Mouse (Mus musculus) lung, embryonic 14.5 days (tissue): ENCODE measurements around the gene Speer4a. TPM values are rescaled to one million over a fixed set of nuclear protein-coding genes. Genes with fewer than 3 reads are reported as not detected.
"Not testable (repeated sequence)": the region's sequence is repeated elsewhere in the genome, so short reads cannot be mapped to it uniquely, and the experiment has no call there.

Source experiments
- ATAC-seq: fragments of 200-750 bp; cut with Nextera tagmentation; 2 replicates; pipeline ENCODE4 v1.8.0; 2017; ENCODE audit warnings: mild to moderate bottlenecking, moderate TSS enrichment, moderate library complexity; ENCODE audit not compliant: insufficient read depth
- DNase-seq: peaks from one replicate; pipeline ENCODE4 v3.0.0-alpha.2; 2015
- H3K27ac ChIP-seq: fragments of 300-500 bp; sonication (generic); 2 replicates; pipeline ENCODE4 v1.5.1; 2014; ENCODE audit warnings: low read depth, mild to moderate bottlenecking, moderate library complexity
- H3K27me3 ChIP-seq: fragments of 300-500 bp; sonication (generic); 2 replicates; pipeline ENCODE4 v1.6.1; 2014; ENCODE audit warnings: low read length, control low read depth; ENCODE audit not compliant: insufficient read depth
- H3K36me3 ChIP-seq: fragments of 300-500 bp; sonication (generic); 2 replicates; pipeline ENCODE4 v1.6.1; 2014; ENCODE audit warnings: control low read depth; ENCODE audit not compliant: insufficient read depth
- H3K4me1 ChIP-seq: fragments of 300-500 bp; sonication (generic); 2 replicates; pipeline ENCODE4 v1.6.1; 2014; ENCODE audit warnings: antibody characterized with exemption, control low read depth; ENCODE audit not compliant: insufficient read depth
- H3K4me2 ChIP-seq: fragments of 300-500 bp; sonication (generic); 2 replicates; pipeline ENCODE4 v1.6.1; 2014; ENCODE audit warnings: mild to moderate bottlenecking
- H3K4me3 ChIP-seq: fragments of 300-500 bp; sonication (generic); 2 replicates; pipeline ENCODE4 v1.5.1; 2014; ENCODE audit warnings: low read depth, low read length
- H3K9ac ChIP-seq: fragments of 300-500 bp; sonication (generic); 2 replicates; pipeline ENCODE4 v1.6.1; 2014
- H3K9me3 ChIP-seq: fragments of 300-500 bp; sonication (generic); 2 replicates; pipeline ENCODE4 v1.6.1; 2016; ENCODE audit warnings: low read depth, low read length, control low read depth
- CTCF ChIP-seq: IDR thresholded peaks from 2 replicates; pipeline ENCODE4 v1.5.1; 2016; ENCODE audit warnings: antibody characterized with exemption, low read depth
- WGBS: fragments of 180-500 bp; shearing (Covaris S2); extraction: QIAGEN DNeasy Blood & Tissue Kit; methylation state at CpG from one replicate; pipeline ENCODE4 v1.1.7; 2014; 5-methylcytosine and 5-hydroxymethylcytosine counted together
- polyA plus RNA-seq: library from polyadenylated mRNA; unstranded; fragments of >200 nt; fragmentation: Nextera tagmentation; extraction: Ambion mirVana; gene quantifications from 2 replicates; pipeline ENCODE4 v1.2.1, GENCODE M21; 2014

The Speer4a gene
- 0.08 TPM in 1 of 2 replicates, not detected in the other for polyA plus RNA-seq

DNA sequence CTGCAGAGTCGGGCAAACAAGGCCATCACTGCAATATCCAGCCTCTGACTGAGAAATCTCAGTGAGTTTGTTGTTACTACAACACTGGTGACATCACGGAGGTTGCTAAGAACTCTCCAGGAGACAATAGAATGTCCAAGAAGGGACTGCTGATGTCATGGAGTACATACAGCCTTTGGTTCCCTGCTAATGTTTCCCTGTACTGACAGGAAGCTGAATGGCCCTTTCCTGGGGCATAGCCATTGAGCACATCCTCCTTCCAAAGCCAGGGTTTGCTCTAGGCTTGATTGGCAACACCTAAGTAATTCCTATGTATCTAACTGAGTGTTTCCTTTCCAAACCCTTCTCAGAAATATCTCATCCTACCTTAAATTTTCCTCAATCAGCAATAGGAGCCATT, at the start of gene Speer4a:
TSS of gene Speer4a (minus strand) at position 101 of the 400 bp plus-strand sequence.
- 65% methylated on average over 2 of the region's 2 CpGs for WGBS
- H3K4me2 ChIP-seq, H3K9ac ChIP-seq, H3K4me1 ChIP-seq, ATAC-seq, H3K27ac ChIP-seq, H3K4me3 ChIP-seq, H3K9me3 ChIP-seq, H3K36me3 ChIP-seq, DNase-seq, H3K27me3 ChIP-seq: not testable (repeated sequence)

DNA sequence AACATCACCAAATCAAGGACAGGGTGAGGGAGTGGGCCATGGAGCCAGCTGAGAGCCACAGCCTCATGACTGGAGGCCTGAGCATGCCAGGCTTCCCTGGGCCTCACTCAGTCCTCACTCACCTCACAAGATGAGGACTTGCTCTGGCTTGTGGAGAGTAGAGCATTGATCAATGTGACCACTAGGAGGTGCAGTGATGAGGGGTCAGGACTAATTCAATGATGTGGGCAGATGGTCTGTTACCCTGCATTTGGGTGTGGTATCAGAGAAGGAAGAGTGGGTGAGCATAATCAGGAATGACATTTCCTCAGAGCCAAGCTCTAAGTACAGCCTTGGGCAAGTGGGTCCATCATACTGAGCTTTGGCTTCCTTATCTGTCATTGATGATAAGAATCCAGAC, 39.7 kb upstream of the Speer4a start:
- H3K27me3 ChIP-seq, H3K36me3 ChIP-seq, H3K9ac ChIP-seq, H3K4me3 ChIP-seq, H3K27ac ChIP-seq, H3K4me1 ChIP-seq, ATAC-seq, H3K4me2 ChIP-seq, H3K9me3 ChIP-seq: not testable (repeated sequence)
- peak; percentile 10 for DNase-seq

DNA sequence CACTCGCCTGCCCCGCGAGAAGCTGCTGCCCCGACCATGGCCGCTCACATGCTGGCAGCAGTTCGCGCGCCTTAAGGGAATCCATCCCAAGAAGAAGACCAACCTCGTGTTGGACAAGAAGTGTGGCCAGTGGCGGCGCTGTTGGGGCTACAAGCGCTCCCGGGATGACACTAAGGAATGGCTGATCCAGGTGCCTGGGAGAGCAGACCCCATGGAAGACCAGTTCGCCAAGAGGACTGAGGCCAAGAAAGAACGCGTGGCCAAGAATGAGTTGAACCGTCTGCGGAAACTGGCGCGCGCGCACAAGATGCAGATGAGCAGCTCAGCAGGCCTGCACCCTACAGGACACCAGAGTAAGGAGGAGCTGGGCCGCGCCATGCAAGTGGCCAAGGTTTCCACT, 31.4 kb upstream of the Speer4a start:
- no peaks in the 10 kb centered on the region for H3K4me1 ChIP-seq
- no peak overlapping the region for H3K4me2 ChIP-seq
- no peak overlapping the region for H3K9ac ChIP-seq
- ATAC-seq (no peak), DNase-seq (no peak)
- H3K4me3 ChIP-seq = no peak overlapping the region
- no peaks in the 10 kb centered on the region for H3K27me3 ChIP-seq
- no peaks in the 10 kb centered on the region for H3K36me3 ChIP-seq
- WGBS = 83% methylated on average over 24 of the region's 24 CpGs
- H3K27ac ChIP-seq = no peak overlapping the region
- H3K9me3 ChIP-seq = no peaks in the 10 kb centered on the region
- TF ChIP-seq CTCF = no peak

GRCm38 (mm10) chr5:26058481-26058880, 19.1 kb upstream of the Speer4a start, which contains the start of gene Gm7347:
Gene Gm7347, minus strand, starts transcription at chr5:26058581.
- H3K4me3 ChIP-seq, H3K9ac ChIP-seq, ATAC-seq, H3K27me3 ChIP-seq, H3K36me3 ChIP-seq, H3K9me3 ChIP-seq, H3K4me1 ChIP-seq, H3K4me2 ChIP-seq, H3K27ac ChIP-seq, DNase-seq: not testable (repeated sequence)
- no CpG with 5 or more reads among the region's 2 CpGs for WGBS

- H3K27me3 ChIP-seq, H3K4me1 ChIP-seq, ATAC-seq, H3K4me3 ChIP-seq, H3K9ac ChIP-seq, H3K36me3 ChIP-seq, H3K4me2 ChIP-seq, DNase-seq, H3K9me3 ChIP-seq, H3K27ac ChIP-seq: not testable (repeated sequence)
- WGBS = no CpG with 5 or more reads among the region's 3 CpGs
These were observed 16.5 kb downstream of the Speer4a start, which contains the start of gene Gm5862 for GRCm38 (mm10) chr5:26022816-26023215. Gene Gm5862, minus strand, starts transcription at chr5:26022916.

DNA sequence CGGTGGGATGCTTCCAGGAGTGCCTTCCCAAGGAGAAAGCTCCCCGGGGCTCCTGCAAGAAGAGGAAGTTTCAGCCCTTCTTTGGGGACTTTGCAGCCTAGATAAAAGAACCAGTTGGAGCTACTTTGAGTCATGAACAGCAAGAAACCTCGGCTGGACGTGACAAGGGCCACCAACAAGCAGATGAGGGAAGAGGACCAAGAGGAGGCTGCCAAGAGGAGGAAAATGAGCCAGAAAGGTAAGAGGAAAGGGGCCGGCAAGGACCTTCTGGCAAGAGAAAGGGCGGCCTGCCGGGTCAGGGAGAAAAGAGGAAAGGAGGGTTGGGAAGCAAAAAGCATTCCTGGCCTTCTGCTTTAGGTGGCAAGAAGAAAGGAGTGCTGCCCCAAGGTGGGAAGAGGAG, 31.7 kb downstream of the Speer4a start:
- not testable (repeated sequence) for ATAC-seq
- WGBS = 51% methylated on average over 6 of the region's 7 CpGs

GRCm38 (mm10) chr5:26006937-26007695, 32.2 kb downstream of the Speer4a start:
- peak; percentile 22 for DNase-seq
- not testable (repeated sequence) for H3K36me3 ChIP-seq, H3K27me3 ChIP-seq, H3K9ac ChIP-seq, H3K9me3 ChIP-seq, H3K4me1 ChIP-seq, H3K27ac ChIP-seq
- Histone ChIP-seq H3K4me2 (peak overlapping the region; percentile 53), H3K4me3 (peak overlapping the region; percentile 32)
- 14% methylated on average over 43 of the region's 45 CpGs for WGBS
- ATAC-seq = peak; percentile 82

More for the DNA sequence above, 31.7 kb downstream of the Speer4a start:
- not testable (repeated sequence) for H3K27ac ChIP-seq, H3K9ac ChIP-seq, H3K36me3 ChIP-seq, H3K27me3 ChIP-seq, H3K4me1 ChIP-seq, DNase-seq, H3K4me3 ChIP-seq, H3K9me3 ChIP-seq, H3K4me2 ChIP-seq

GRCm38 (mm10) chr5:26004698-26005097, 34.7 kb downstream of the Speer4a start, which contains the start of gene Gm1979:
Gene Gm1979, minus strand, starts transcription at chr5:26004798.
- H3K9ac ChIP-seq, H3K9me3 ChIP-seq, H3K4me2 ChIP-seq, DNase-seq, H3K27me3 ChIP-seq, H3K27ac ChIP-seq, ATAC-seq, H3K36me3 ChIP-seq, H3K4me1 ChIP-seq, H3K4me3 ChIP-seq: not testable (repeated sequence)
- WGBS = 92% methylated on average over 1 of the region's 2 CpGs

GRCm38 (mm10) chr5:25988550-25988949, 50.8 kb downstream of the Speer4a start, which contains the start of gene Gm21698:
Gene Gm21698, minus strand, starts transcription at chr5:25988650.
- H3K4me1 ChIP-seq, H3K27ac ChIP-seq, H3K9ac ChIP-seq, H3K4me3 ChIP-seq, DNase-seq, H3K4me2 ChIP-seq, H3K27me3 ChIP-seq, H3K36me3 ChIP-seq, ATAC-seq, H3K9me3 ChIP-seq: not testable (repeated sequence)
- no CpG with 5 or more reads among the region's 3 CpGs for WGBS
